Mouse (Mus musculus) megakaryocyte, embryonic 14.5 days (primary cell): ENCODE data around the gene Saxo1. TPM values are rescaled to one million over a fixed set of nuclear protein-coding genes. Genes with fewer than 3 reads are reported as not detected.

Experiments used
- H3K27me3 ChIP-seq: replicated peaks from 2 replicates; pipeline ENCODE3; 2012; ENCODE audit warnings: inconsistent platforms
- H3K36me3 ChIP-seq: replicated peaks from 2 replicates; pipeline ENCODE3; 2012; ENCODE audit warnings: low read length, inconsistent platforms, mixed read lengths
- H3K4me1 ChIP-seq: 2 replicates; pipeline ENCODE4 v1.6.1; 2012; ENCODE audit warnings: inconsistent platforms
- H3K4me3 ChIP-seq: replicated peaks from 2 replicates; pipeline ENCODE3; 2012; ENCODE audit warnings: moderate library complexity, mild to moderate bottlenecking, inconsistent platforms
- H3K9me3 ChIP-seq: 2 replicates; pipeline ENCODE4 v1.6.1; 2012; ENCODE audit warnings: inconsistent platforms
- FLI1 ChIP-seq: IDR thresholded peaks from 2 replicates; pipeline ENCODE4 v1.6.1; 2012; ENCODE audit warnings: low read length, inconsistent platforms, mixed read lengths
- GATA1 ChIP-seq: IDR thresholded peaks from 3 replicates; pipeline ENCODE4 v1.6.1; 2012; ENCODE audit warnings: mixed read lengths, low read length, inconsistent platforms, borderline replicate concordance
- polyA plus RNA-seq: library from polyadenylated mRNA; stranded (reverse); fragments of >175 nt; gene quantifications from 2 replicates; pipeline ENCODE4 v1.2.3, GENCODE M21; 2012; ENCODE audit warnings: low replicate concordance; ENCODE audit not compliant: insufficient read depth

Saxo1 gene
- polyA plus RNA-seq, 1 experiment: not detected

DNA sequence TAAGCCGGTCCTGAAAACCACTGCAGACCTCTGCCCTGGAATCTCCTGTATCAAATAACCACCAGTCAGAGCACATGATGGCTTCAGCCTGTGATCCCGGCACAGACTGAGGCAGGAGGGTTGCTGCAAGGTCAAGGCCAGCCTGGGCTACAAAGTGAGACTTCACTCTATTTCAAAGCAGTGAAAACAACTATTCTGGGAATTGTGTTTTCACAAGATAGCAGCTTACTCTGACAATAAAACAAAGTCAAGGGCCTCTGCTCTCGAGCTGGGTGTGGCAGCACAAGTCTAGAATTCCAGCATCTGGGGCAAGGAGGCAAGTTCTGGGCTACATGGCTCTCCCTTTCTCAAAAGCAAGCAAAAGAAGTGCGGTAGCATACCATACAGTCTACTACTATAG is 878 bp upstream of the Saxo1 start:
- H3K9me3 ChIP-seq: no peaks in the 10 kb centered on the region
- peaks cover 20% of the 10 kb centered on the region for H3K27me3 ChIP-seq
- no peak overlapping the region for H3K4me3 ChIP-seq
- H3K36me3 ChIP-seq: no peaks in the 10 kb centered on the region
- no peak for TF ChIP-seq FLI1
- TF ChIP-seq GATA1: no peak
- H3K4me1 ChIP-seq: peaks cover 24% of the 10 kb centered on the region

GRCm38 (mm10) chr4:86557371-86557770 is 757 bp downstream of the Saxo1 start:
- peaks cover 20% of the 10 kb centered on the region for H3K27me3 ChIP-seq
- TF ChIP-seq GATA1: no peak
- TF ChIP-seq FLI1: no peak
- H3K9me3 ChIP-seq: no peaks in the 10 kb centered on the region
- H3K4me3 ChIP-seq: no peak overlapping the region
- H3K4me1 ChIP-seq: peaks cover 15% of the 10 kb centered on the region
- no peaks in the 10 kb centered on the region for H3K36me3 ChIP-seq

- H3K27me3 ChIP-seq: peaks cover 25% of the 10 kb centered on the region
- H3K36me3 ChIP-seq: no peaks in the 10 kb centered on the region
- no peak overlapping the region for H3K4me3 ChIP-seq
- TF ChIP-seq GATA1 (no peak), FLI1 (no peak)
- H3K4me1 ChIP-seq: peaks cover 10% of the 10 kb centered on the region; the same call in 1 of the 2 replicates
- H3K9me3 ChIP-seq: no peaks in the 10 kb centered on the region
These were observed 3.0 kb downstream of the Saxo1 start for GRCm38 (mm10) chr4:86555035-86555707.

DNA sequence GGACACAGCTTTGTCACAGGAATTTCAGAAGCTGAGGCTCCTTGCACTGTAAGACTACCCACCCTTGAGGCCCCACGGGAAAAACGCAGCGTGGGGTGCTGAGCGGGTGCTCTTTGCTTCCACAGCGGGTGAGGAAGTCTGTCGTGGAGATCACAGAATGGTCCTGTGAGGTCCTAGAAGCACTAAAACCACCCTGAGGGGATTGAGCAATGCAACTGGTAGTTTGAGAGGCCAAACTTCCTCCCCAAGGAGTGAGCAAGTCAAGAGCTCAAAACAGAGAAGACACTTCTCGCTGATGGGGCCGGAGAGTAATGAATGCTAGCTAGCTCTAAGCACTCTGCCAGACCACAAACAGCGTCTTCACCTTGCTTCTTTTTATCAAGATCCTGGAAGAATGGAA is 9.8 kb downstream of the Saxo1 start:
- Histone ChIP-seq H3K9me3 (no peaks in the 10 kb centered on the region), H3K36me3 (no peaks in the 10 kb centered on the region), H3K27me3 (peaks cover 12% of the 10 kb centered on the region), H3K4me3 (no peak overlapping the region), H3K4me1 (peaks cover 3% of the 10 kb centered on the region; the same call in 1 of the 2 replicates)
- no peak for TF ChIP-seq FLI1
- no peak for TF ChIP-seq GATA1

DNA sequence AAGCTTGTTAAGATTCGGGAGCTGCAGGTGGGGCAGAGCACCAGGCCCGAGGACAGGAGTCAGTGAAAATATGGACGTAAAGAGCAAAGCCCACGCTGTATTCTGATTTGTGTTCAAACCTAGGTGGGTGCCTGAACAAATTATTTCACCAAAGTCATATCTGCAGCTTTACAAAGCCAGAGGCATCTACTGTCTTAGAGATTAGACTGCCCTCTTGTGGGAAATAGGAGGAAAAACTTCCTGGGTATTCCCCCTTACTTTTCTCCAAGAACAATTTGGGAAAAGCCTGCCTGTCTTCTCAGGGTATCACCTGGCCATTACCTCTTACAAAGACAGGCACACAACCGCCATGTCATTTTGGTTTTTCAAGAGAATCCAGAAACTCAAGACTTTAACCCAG is 12.5 kb downstream of the Saxo1 start:
- H3K9me3 ChIP-seq: no peaks in the 10 kb centered on the region
- TF ChIP-seq GATA1: no peak
- TF ChIP-seq FLI1: no peak
- H3K4me3 ChIP-seq: no peak overlapping the region
- peaks cover 3% of the 10 kb centered on the region for H3K27me3 ChIP-seq
- H3K36me3 ChIP-seq: no peaks in the 10 kb centered on the region
- peaks cover 3% of the 10 kb centered on the region; the same call in 1 of the 2 replicates for H3K4me1 ChIP-seq

DNA sequence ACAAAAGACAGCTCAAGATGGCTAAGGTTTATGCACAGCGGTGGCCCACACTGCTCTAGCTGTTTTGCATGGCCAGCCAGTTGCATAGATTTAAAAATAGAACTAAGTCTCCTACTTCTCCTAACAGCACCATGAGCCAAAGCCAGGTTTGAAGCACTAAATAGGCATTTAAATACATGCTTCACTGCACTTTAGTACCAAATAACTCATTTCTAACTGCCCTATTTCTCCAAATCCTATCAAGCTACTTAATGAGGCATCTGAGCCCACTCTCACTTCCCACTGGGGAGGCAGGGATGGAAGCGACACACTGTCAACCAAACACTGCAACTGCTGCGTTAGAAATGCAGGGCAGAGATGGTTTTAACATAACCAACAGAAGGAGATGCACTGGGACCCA is 14.1 kb downstream of the Saxo1 start:
- peaks cover 3% of the 10 kb centered on the region; the same call in 1 of the 2 replicates for H3K4me1 ChIP-seq
- no peak overlapping the region for H3K4me3 ChIP-seq
- no peaks in the 10 kb centered on the region for H3K36me3 ChIP-seq
- H3K9me3 ChIP-seq: no peaks in the 10 kb centered on the region
- TF ChIP-seq FLI1 (no peak), GATA1 (no peak)
- H3K27me3 ChIP-seq: peaks cover 3% of the 10 kb centered on the region

DNA sequence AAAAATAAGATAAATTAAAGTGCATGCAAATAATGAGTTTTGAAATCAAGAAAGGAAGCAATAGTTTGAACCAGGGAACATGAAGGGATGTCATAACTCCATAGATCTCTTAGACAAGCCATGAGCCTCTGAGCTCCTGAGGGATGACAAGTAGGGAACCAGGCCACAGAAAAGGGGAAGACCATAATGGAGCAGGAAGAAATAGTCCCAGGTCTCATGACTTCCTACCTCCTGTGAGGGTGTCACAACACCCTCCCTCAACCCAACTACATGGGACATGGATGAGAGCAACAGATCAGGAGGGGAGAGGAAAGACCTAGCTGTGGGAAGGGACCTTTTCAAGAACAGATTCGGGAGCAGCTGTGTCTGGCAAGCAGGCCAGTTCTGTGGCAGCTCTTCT is 16.6 kb downstream of the Saxo1 start:
- no peak overlapping the region for H3K4me3 ChIP-seq
- TF ChIP-seq GATA1 (no peak), FLI1 (no peak)
- H3K36me3 ChIP-seq: no peaks in the 10 kb centered on the region
- no peaks in the 10 kb centered on the region for H3K27me3 ChIP-seq
- H3K9me3 ChIP-seq: no peaks in the 10 kb centered on the region
- H3K4me1 ChIP-seq: no peaks in the 10 kb centered on the region

- TF ChIP-seq FLI1: no peak
- no peak for TF ChIP-seq GATA1
- H3K4me1 ChIP-seq: no peaks in the 10 kb centered on the region
- H3K36me3 ChIP-seq: no peaks in the 10 kb centered on the region
- H3K9me3 ChIP-seq: peaks cover 4% of the 10 kb centered on the region
- H3K4me3 ChIP-seq: no peak overlapping the region
- no peaks in the 10 kb centered on the region for H3K27me3 ChIP-seq
These were observed 19.2 kb downstream of the Saxo1 start for GRCm38 (mm10) chr4:86538936-86539335.

DNA sequence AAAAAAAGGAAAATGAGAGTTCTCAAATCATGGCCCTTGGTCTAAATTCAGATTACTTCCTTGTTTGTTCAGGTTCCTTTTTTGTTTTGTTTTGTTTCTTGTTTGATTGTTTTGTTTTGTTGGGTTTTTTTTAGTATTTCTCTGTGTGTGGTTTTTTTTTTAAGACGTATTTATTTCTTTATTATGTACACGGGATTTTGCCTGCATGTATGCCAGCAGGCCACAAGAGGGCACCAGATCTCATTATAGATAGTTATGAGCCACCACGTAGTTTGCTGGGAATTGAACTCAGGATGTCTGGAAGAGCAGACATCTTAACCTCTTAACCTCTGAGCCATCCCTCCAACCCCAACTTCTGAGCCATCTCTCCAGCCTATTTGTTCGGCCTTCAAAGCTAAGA is 20.2 kb downstream of the Saxo1 start:
- TF ChIP-seq FLI1: no peak
- TF ChIP-seq GATA1: no peak
- H3K9me3 ChIP-seq: peaks cover 4% of the 10 kb centered on the region
- no peaks in the 10 kb centered on the region for H3K27me3 ChIP-seq
- no peaks in the 10 kb centered on the region for H3K36me3 ChIP-seq
- H3K4me3 ChIP-seq: no peak overlapping the region
- H3K4me1 ChIP-seq: no peaks in the 10 kb centered on the region

DNA sequence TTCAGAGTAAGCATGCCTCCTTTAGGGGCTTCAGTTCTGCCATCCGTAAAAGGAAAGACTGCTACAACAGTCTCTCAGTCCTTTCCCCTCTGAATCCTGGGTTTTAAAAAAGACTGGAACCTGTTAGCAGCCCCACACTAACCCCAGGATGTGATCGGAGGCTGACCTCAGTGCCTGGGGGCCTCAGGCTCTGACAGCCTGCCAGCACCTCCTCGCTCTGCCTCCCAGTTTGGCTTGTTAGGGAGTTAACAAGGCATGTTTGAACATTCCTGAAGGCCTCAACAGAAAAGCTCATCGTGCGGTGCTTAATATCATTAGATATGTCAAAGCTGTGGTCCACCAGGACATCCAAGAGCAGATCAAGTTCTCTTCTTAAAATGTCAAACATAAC is 24.0 kb downstream of the Saxo1 start:
- H3K4me3 ChIP-seq: no peak overlapping the region
- TF ChIP-seq FLI1 (no peak), GATA1 (no peak)
- peaks cover 7% of the 10 kb centered on the region for H3K27me3 ChIP-seq
- peaks cover 4% of the 10 kb centered on the region for H3K9me3 ChIP-seq
- no peaks in the 10 kb centered on the region for H3K4me1 ChIP-seq
- no peaks in the 10 kb centered on the region for H3K36me3 ChIP-seq
